Mouse (Mus musculus) kidney, postnatal 0 days (tissue): ENCODE measurements around the gene Car5b. TPM values are rescaled to one million over a fixed set of nuclear protein-coding genes. Genes with fewer than 3 reads are reported as not detected.

ENCODE experiments used
- ATAC-seq: fragments of 200-750 bp; cut with Nextera tagmentation; replicated peaks from 2 replicates; pipeline ENCODE4 v1.8.0; 2017; ENCODE audit warnings: low read depth, moderate number of reproducible peaks, moderate TSS enrichment, moderate library complexity; ENCODE audit not compliant: low FRiP score
- DNase-seq: peaks from one replicate; pipeline ENCODE4 v3.0.0-alpha.2; 2016; ENCODE audit warnings: low spot score
- H3K27ac ChIP-seq: fragments of 300-500 bp; sonication (generic); 2 replicates; pipeline ENCODE4 v1.5.1; 2014; ENCODE audit warnings: mild to moderate bottlenecking
- H3K27me3 ChIP-seq: fragments of 300-500 bp; sonication (generic); 2 replicates; pipeline ENCODE4 v1.6.1; 2014; ENCODE audit warnings: low read length, mixed read lengths; ENCODE audit not compliant: insufficient read depth
- H3K36me3 ChIP-seq: fragments of 300-500 bp; sonication (generic); 2 replicates; pipeline ENCODE4 v1.6.1; 2014; ENCODE audit warnings: low read length, mixed read lengths; ENCODE audit not compliant: insufficient read depth
- H3K4me1 ChIP-seq: fragments of 300-500 bp; sonication (generic); replicated peaks from 2 replicates; pipeline ENCODE4 v1.6.1; 2014; ENCODE audit warnings: antibody characterized with exemption, low read length, mixed read lengths; ENCODE audit not compliant: insufficient read depth
- H3K4me2 ChIP-seq: fragments of 300-500 bp; sonication (generic); 2 replicates; pipeline ENCODE4 v1.6.1; 2014; ENCODE audit warnings: mild to moderate bottlenecking, low read length, moderate library complexity, mixed read lengths
- H3K4me3 ChIP-seq: fragments of 300-500 bp; sonication (generic); replicated peaks from 2 replicates; pipeline ENCODE4 v1.5.1; 2014; ENCODE audit warnings: low read depth, low read length
- H3K9ac ChIP-seq: fragments of 300-500 bp; sonication (generic); 2 replicates; pipeline ENCODE4 v1.6.1; 2014; ENCODE audit warnings: low read depth, low read length
- H3K9me3 ChIP-seq: fragments of 300-500 bp; sonication (generic); replicated peaks from 2 replicates; pipeline ENCODE4 v1.6.1; 2016; ENCODE audit warnings: low read length, inconsistent platforms, mixed read lengths
- CTCF ChIP-seq: IDR thresholded peaks from 2 replicates; pipeline ENCODE4 v1.5.1; 2016; ENCODE audit warnings: antibody characterized with exemption, low read depth, mild to moderate bottlenecking, moderate library complexity
- WGBS: fragments of 180-500 bp; shearing (Covaris S2); extraction: QIAGEN DNeasy Blood & Tissue Kit; methylation state at CpG from one replicate; pipeline ENCODE4 v1.1.7; 2014; 5-methylcytosine and 5-hydroxymethylcytosine counted together
- polyA plus RNA-seq: library from polyadenylated mRNA; unstranded; fragments of >200 nt; fragmentation: Nextera tagmentation; extraction: Ambion mirVana; gene quantifications from 2 replicates; pipeline ENCODE4 v1.2.1, GENCODE M21; 2015

Car5b gene
- polyA plus RNA-seq, 1 experiment from 2014 or later: 6.8 TPM

DNA sequence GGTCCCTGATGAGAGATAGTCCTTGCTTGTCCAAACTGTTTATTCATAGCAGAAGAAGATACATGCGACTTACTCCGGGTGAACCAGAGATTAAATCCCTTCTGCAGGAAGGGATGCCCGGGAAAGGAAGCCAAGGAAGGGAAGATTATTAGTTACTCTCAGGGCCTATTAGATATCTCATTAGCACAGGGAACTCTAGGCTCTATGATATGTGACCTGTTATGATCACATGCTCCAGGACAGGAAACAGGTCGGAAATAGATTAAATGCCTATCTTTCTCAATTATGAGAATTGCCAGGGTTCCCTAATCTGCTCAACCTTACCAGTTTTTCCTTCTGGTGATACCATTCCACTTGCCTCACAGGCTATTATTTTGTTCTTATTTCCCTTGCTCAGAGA is 27.9 kb upstream of the Car5b start:
- H3K4me1 ChIP-seq: no peaks in the 10 kb centered on the region
- no peak overlapping the region for H3K4me3 ChIP-seq
- no peak for DNase-seq
- H3K36me3 ChIP-seq: no peaks in the 10 kb centered on the region
- H3K9ac ChIP-seq: no peak overlapping the region
- no peaks in the 10 kb centered on the region for H3K27me3 ChIP-seq
- no peak overlapping the region for H3K4me2 ChIP-seq
- no peaks in the 10 kb centered on the region for H3K9me3 ChIP-seq
- no peak for ATAC-seq
- no peak for TF ChIP-seq CTCF
- 85% methylated on average over 4 of the region's 4 CpGs for WGBS
- H3K27ac ChIP-seq: no peak overlapping the region

DNA sequence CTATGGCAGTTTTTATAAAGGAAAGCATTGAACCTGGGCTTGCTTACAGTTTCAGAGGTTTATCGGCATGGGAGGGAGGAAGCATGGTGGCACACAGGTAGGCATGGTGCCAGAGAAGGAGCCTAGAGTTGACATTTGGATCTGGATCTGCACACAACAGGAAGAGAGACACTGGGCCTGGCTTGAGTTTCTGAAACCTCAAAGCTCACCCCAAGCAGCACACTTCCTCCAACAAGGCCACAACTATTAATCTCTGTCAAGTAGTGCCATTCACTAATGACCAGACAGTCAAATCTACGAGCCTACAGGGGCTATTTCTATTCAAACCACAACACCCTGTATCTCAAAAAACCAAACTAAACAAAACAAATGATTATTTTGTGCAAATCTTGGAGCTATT is 18.9 kb upstream of the Car5b start:
- H3K4me2 ChIP-seq: no peak overlapping the region
- 57% methylated on average over 2 of the region's 2 CpGs for WGBS
- H3K4me3 ChIP-seq: no peak overlapping the region
- no peaks in the 10 kb centered on the region for H3K36me3 ChIP-seq
- H3K9me3 ChIP-seq: no peaks in the 10 kb centered on the region
- no peak overlapping the region for H3K27ac ChIP-seq
- ATAC-seq: no peak
- DNase-seq: no peak
- H3K9ac ChIP-seq: no peak overlapping the region
- H3K27me3 ChIP-seq: no peaks in the 10 kb centered on the region
- TF ChIP-seq CTCF: no peak
- H3K4me1 ChIP-seq: no peaks in the 10 kb centered on the region

- Histone ChIP-seq H3K36me3 (no peaks in the 10 kb centered on the region), H3K4me2 (no peak overlapping the region), H3K27ac (no peak overlapping the region), H3K4me1 (no peaks in the 10 kb centered on the region), H3K27me3 (no peaks in the 10 kb centered on the region), H3K4me3 (no peak overlapping the region), H3K9ac (no peak overlapping the region), H3K9me3 (no peaks in the 10 kb centered on the region)
- DNase-seq: no peak
- 62% methylated on average over 13 of the region's 13 CpGs for WGBS
- no peak for TF ChIP-seq CTCF
- ATAC-seq: no peak
Observed at GRCm38 (mm10) chrX:164042069-164042468, 14.3 kb upstream of the Car5b start.

GRCm38 (mm10) chrX:164038882-164039281 is 11.1 kb upstream of the Car5b start:
- Histone ChIP-seq H3K9me3 (no peaks in the 10 kb centered on the region), H3K4me3 (no peak overlapping the region), H3K36me3 (no peaks in the 10 kb centered on the region), H3K27ac (no peak overlapping the region), H3K4me1 (no peaks in the 10 kb centered on the region), H3K4me2 (no peak overlapping the region), H3K9ac (no peak overlapping the region), H3K27me3 (no peaks in the 10 kb centered on the region)
- DNase-seq (no peak), ATAC-seq (no peak)
- no peak for TF ChIP-seq CTCF
- 66% methylated on average over 2 of the region's 2 CpGs for WGBS

- ATAC-seq (no peak), DNase-seq (no peak)
- no peak overlapping the region for H3K4me2 ChIP-seq
- no peak overlapping the region for H3K27ac ChIP-seq
- H3K27me3 ChIP-seq: no peaks in the 10 kb centered on the region
- H3K9me3 ChIP-seq: no peaks in the 10 kb centered on the region
- no peaks in the 10 kb centered on the region for H3K4me1 ChIP-seq
- H3K36me3 ChIP-seq: no peaks in the 10 kb centered on the region
- 74% methylated on average over 7 of the region's 7 CpGs for WGBS
- no peak for TF ChIP-seq CTCF
- no peak overlapping the region for H3K9ac ChIP-seq
- H3K4me3 ChIP-seq: no peak overlapping the region
Observed at GRCm38 (mm10) chrX:164035931-164036330, 8.1 kb upstream of the Car5b start.

GRCm38 (mm10) chrX:164035401-164035800 is 7.6 kb upstream of the Car5b start:
- TF ChIP-seq CTCF: no peak
- WGBS: 79% methylated on average over 2 of the region's 2 CpGs

GRCm38 (mm10) chrX:164032526-164032925 is 4.7 kb upstream of the Car5b start:
- no peaks in the 10 kb centered on the region for H3K36me3 ChIP-seq
- ATAC-seq (no peak), DNase-seq (peak; percentile 0)
- 81% methylated on average over 7 of the region's 7 CpGs for WGBS
- no peak overlapping the region for H3K27ac ChIP-seq
- TF ChIP-seq CTCF: no peak
- H3K4me2 ChIP-seq: no peak overlapping the region
- H3K9me3 ChIP-seq: no peaks in the 10 kb centered on the region
- no peaks in the 10 kb centered on the region for H3K4me1 ChIP-seq
- H3K9ac ChIP-seq: no peak overlapping the region
- H3K4me3 ChIP-seq: no peak overlapping the region
- no peaks in the 10 kb centered on the region for H3K27me3 ChIP-seq

More at GRCm38 (mm10) chrX:164035401-164035800, 7.6 kb upstream of the Car5b start:
- Histone ChIP-seq H3K9ac (no peak overlapping the region), H3K9me3 (no peaks in the 10 kb centered on the region), H3K4me2 (no peak overlapping the region), H3K4me1 (no peaks in the 10 kb centered on the region), H3K4me3 (no peak overlapping the region), H3K36me3 (no peaks in the 10 kb centered on the region), H3K27me3 (no peaks in the 10 kb centered on the region), H3K27ac (no peak overlapping the region)
- DNase-seq (no peak), ATAC-seq (no peak)
